Mouse (Mus musculus) cerebellum, adult 2 months (tissue): ENCODE measurements around the gene Cwc27. TPM values are rescaled to one million over a fixed set of nuclear protein-coding genes. Genes with fewer than 3 reads are reported as not detected.
A peak's percentile ranks its signal among the peaks of the same experiment; 100 is the strongest.

Experiments
- DNase-seq, 2 experiments: peaks; one replicate each; pipeline ENCODE4 v3.0.0; 2021
- H3K27ac ChIP-seq: fragments of 200-500 bp; 2 replicates; pipeline ENCODE4 v1.5.1; 2012; ENCODE audit warnings: low read length, control low read depth, inconsistent platforms; ENCODE audit not compliant: insufficient read depth
- H3K27me3 ChIP-seq: fragments of 200-500 bp; 2 replicates; pipeline ENCODE4 v1.6.1; 2012; ENCODE audit warnings: inconsistent platforms, mild to moderate bottlenecking, low read length, moderate library complexity; ENCODE audit not compliant: control insufficient read depth, insufficient read depth
- H3K4me1 ChIP-seq: fragments of 200-500 bp; 2 replicates; pipeline ENCODE4 v1.6.1; 2011; ENCODE audit warnings: low read length; ENCODE audit not compliant: control insufficient read depth, insufficient read depth
- H3K4me3 ChIP-seq: fragments of 200-500 bp; replicated peaks from 2 replicates; pipeline ENCODE3; 2011; ENCODE audit warnings: mild to moderate bottlenecking, low read depth, low read length, control low read depth; ENCODE audit not compliant: insufficient read depth
- CTCF ChIP-seq: fragments of 200-500 bp; IDR thresholded peaks from 2 replicates; pipeline ENCODE4 v1.5.1; 2011; ENCODE audit warnings: low read depth, mild to moderate bottlenecking, control low read depth, low read length, moderate library complexity, borderline replicate concordance; ENCODE audit not compliant: insufficient read depth
- POLR2A ChIP-seq: fragments of 200-500 bp; IDR thresholded peaks from 2 replicates; pipeline ENCODE4 v1.6.1; 2011; ENCODE audit warnings: low read length, control low read depth, borderline replicate concordance; ENCODE audit not compliant: insufficient read depth
- WGBS: fragments of 180-500 bp; shearing (Covaris S2); methylation state at CpG from one replicate; pipeline ENCODE4 v1.1.7; 2018; 5-methylcytosine and 5-hydroxymethylcytosine counted together
- polyA plus RNA-seq: library from polyadenylated mRNA; depleted of rRNA; stranded (reverse); fragments of >200 nt; gene quantifications from 2 replicates; pipeline ENCODE4 v1.2.3, GENCODE M21; 2012; rRNA removed

Cwc27 gene
- polyA plus RNA-seq, result 15.2 and 16.4 TPM in 2 replicates

GRCm38 (mm10) chr13:104816635-104817571 is at the start of gene Cwc27:
Gene Cwc27, minus strand, starts transcription at chr13:104817142.
- no peaks in the 10 kb centered on the region; the same call in 1 of the 2 replicates for H3K4me1 ChIP-seq
- peak; percentile 82 to 92 for DNase-seq
- H3K27ac ChIP-seq, result peak within 1 kb of the TSS; percentile 98
- peak within 1 kb of the TSS; percentile 80 for H3K4me3 ChIP-seq
- H3K27me3 ChIP-seq, result no peaks in the 10 kb centered on the region
- TF ChIP-seq CTCF (no peak), POLR2A (peak; percentile 58; the same call in 1 of the 2 replicates)
- 1% methylated on average over 50 of the region's 50 CpGs for WGBS

DNA sequence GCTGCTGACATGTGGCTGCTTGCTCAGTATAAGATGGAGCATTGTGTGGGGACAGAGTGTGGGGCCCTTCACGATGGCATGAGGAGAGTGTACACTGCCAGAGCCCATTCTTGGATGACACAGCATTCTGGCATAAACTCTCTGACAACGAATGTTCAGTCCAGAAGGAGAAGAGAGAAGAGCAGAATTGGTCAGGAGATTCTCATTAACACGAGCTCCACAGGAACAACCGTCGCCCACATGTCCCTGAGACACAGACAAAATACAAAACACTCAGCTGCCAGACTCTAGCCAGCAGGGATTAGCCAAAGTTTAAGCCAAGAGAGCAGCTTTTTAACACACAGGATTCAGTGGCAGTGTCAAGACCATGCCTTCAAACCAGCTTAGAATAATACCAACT is 49.8 kb upstream of the Cwc27 start:
- TF ChIP-seq CTCF (no peak), POLR2A (no peak)
- 8% methylated on average over 5 of the region's 5 CpGs for WGBS
- Histone ChIP-seq H3K27me3 (no peaks in the 10 kb centered on the region), H3K4me1 (peaks cover 6% of the 10 kb centered on the region), H3K27ac (peak overlapping the region; percentile 21; the same call in 1 of the 2 replicates), H3K4me3 (no peak overlapping the region)
- DNase-seq, result peak in 1 of 2 experiments; percentile 15

GRCm38 (mm10) chr13:104863127-104863979 is 46.4 kb upstream of the Cwc27 start, which contains the start of gene Shisal2b:
Gene Shisal2b, minus strand, starts transcription at chr13:104863893.
- peak within 1 kb of the TSS; percentile 40 for H3K4me3 ChIP-seq
- DNase-seq, result peak; percentile 37 to 41
- 3% methylated on average over 38 of the region's 38 CpGs for WGBS

GRCm38 (mm10) chr13:104853645-104854044 is 36.7 kb upstream of the Cwc27 start:
- Histone ChIP-seq H3K27me3 (no peaks in the 10 kb centered on the region), H3K27ac (no peak overlapping the region), H3K4me1 (no peaks in the 10 kb centered on the region), H3K4me3 (no peak overlapping the region)
- TF ChIP-seq POLR2A, result no peak
- no peak for TF ChIP-seq CTCF
- DNase-seq, result no peak
- WGBS, result 84% methylated on average over 2 of the region's 2 CpGs

More at GRCm38 (mm10) chr13:104863127-104863979, 46.4 kb upstream of the Cwc27 start, which contains the start of gene Shisal2b:
- TF ChIP-seq CTCF (no peak), POLR2A (no peak)
- no peaks in the 10 kb centered on the region for H3K27me3 ChIP-seq
- no peak within 1 kb of the TSS for H3K27ac ChIP-seq
- peaks cover 6% of the 10 kb centered on the region for H3K4me1 ChIP-seq

GRCm38 (mm10) chr13:104843295-104844089 is 26.6 kb upstream of the Cwc27 start:
- Histone ChIP-seq H3K4me1 (no peaks in the 10 kb centered on the region; the same call in 1 of the 2 replicates), H3K4me3 (no peak overlapping the region), H3K27me3 (no peaks in the 10 kb centered on the region), H3K27ac (no peak overlapping the region)
- 94% methylated on average over 7 of the region's 13 CpGs for WGBS
- DNase-seq, result no peak
- TF ChIP-seq CTCF, result no peak
- TF ChIP-seq POLR2A, result no peak

DNA sequence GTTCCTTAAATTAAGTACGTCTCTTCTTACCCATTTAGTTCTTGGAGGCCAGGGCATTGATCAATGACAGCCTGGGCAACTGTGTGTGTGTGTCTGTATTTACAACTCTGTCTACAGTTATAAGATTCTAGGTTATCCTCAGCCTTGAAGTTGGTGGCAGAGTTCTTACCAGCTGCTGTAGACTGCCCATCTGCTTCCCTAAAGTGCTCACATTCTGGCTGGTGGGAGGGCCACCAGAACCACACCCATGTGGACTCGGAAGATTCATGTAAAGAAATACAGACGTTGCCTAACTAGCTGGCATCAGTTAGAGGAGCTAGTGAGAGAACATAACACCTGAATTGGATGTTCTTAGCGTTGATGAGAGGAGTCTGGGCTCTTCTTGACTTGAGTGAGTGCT is 25.0 kb upstream of the Cwc27 start:
- Histone ChIP-seq H3K27ac (no peak overlapping the region), H3K4me1 (no peaks in the 10 kb centered on the region; the same call in 1 of the 2 replicates), H3K4me3 (no peak overlapping the region), H3K27me3 (no peaks in the 10 kb centered on the region)
- TF ChIP-seq POLR2A, result no peak
- no peak for TF ChIP-seq CTCF
- no peak for DNase-seq
- 68% methylated on average over 4 of the region's 4 CpGs for WGBS

DNA sequence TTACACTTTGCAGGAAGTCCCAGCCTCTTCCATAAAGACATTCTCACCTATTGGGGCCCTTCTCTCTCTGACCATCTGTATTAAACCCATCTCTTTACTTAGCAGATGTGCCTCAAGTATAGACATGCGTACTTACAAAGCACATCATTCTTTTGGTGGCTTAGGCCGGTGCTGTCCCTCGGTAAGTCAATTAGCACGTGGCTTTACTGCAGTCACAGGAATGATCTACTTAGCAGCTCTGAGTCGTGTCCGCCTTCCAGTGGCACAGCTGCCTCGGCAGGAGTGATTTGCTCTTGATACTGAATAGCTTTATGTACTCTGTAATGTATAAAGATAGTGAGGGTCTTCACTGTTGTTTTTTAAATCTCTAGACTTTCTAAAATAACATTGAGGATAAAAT is 20.7 kb upstream of the Cwc27 start:
- Histone ChIP-seq H3K27ac (no peak overlapping the region), H3K4me3 (no peak overlapping the region), H3K27me3 (no peaks in the 10 kb centered on the region), H3K4me1 (no peaks in the 10 kb centered on the region)
- DNase-seq, result no peak
- TF ChIP-seq POLR2A, result no peak
- no peak for TF ChIP-seq CTCF
- WGBS, result 86% methylated on average over 7 of the region's 7 CpGs
